Mouse (Mus musculus) brain, embryonic 14.5 days (tissue): ENCODE data around the gene Gm13691.
"Not testable (repeated sequence)": the region's sequence is repeated elsewhere in the genome, so short reads cannot be mapped to it uniquely, and the experiment has no call there.

Experiments
- CTCF ChIP-seq: fragments of 200-500 bp; IDR thresholded peaks from 2 replicates; pipeline ENCODE4 v1.5.1; 2012; ENCODE audit warnings: inconsistent platforms, mild to moderate bottlenecking, moderate library complexity, borderline replicate concordance; ENCODE audit not compliant: insufficient read depth, insufficient read length; ENCODE audit errors: extremely low read depth
- POLR2A ChIP-seq: fragments of 200-500 bp; IDR thresholded peaks from 2 replicates; pipeline ENCODE4 v1.6.1; 2012; ENCODE audit warnings: mild to moderate bottlenecking, inconsistent platforms, borderline replicate concordance; ENCODE audit not compliant: poor library complexity, insufficient read depth, insufficient read length, severe bottlenecking; ENCODE audit errors: extremely low read depth

GRCm38 (mm10) chr2:83955393-83955792 is 35.0 kb upstream of the Gm13691 start, which contains the start of gene Gm13698:
- TF ChIP-seq CTCF, POLR2A: not testable (repeated sequence)
